Mouse (Mus musculus): ENCODE results near the gene Tcta.

DNA sequence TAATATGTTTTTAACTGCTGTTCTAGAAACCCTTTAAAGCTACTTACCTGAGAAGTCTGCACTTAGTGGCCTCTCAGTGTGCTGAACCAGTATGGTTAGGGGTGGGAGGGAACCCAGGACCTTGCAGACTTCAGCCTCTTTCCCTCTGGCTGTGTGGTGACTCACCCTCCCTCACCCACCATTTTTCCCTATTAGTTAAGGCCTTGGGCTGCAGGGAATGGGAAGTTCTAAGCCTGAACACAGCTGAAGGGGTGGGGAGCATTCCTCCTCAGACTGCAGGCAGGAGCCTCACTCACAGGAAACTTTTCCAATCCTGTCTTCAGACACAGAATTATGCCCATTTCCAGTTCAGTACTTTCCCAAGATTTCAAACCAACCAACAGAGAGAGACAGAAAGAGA lies 35.8 kb upstream of the Tcta start:
- TF ChIP-seq CTCF (IDR thresholded peaks at IDR 0.05; ENCODE audit: low read depth, low read length) (no peak), POLR2A (IDR thresholded peaks at IDR 0.05; ENCODE audit: extremely low read depth, insufficient read depth, low read length) (no peak)
